Mouse (Mus musculus): Measurements from ENCODE around the gene Dcdc2a. TPM values are rescaled to one million over a fixed set of nuclear protein-coding genes. Genes with fewer than 3 reads are reported as not detected.

The Dcdc2a gene
- polyA plus RNA-seq, 1 experiment, result not detected

DNA sequence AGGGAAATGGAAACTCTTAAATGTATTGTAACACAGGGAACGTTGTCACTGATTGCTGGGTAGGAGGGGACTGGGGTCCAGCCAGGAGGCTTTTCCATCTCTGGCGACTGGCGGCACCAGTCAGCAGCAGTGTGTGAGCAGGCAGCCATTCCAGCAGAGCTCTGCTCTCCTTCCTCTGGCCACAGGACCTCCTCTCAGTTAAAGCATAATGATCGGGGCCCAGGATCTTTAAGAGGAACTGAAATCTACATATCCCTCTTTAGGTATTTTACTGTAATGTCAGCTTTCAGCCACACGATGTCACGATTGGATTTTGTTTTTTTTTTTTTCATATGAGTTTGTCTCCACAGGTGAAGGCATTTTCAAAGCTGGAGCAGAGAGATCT is 131.5 kb downstream of the Dcdc2a start:
- Histone ChIP-seq H3K4me1 (ENCODE audit: control insufficient read depth, insufficient read depth, insufficient read length, low read length) (no peaks in the 10 kb centered on the region), H3K27ac (ENCODE audit: insufficient read depth, low read depth, low read length) (no peak overlapping the region), H3K4me3 (ENCODE audit: low read depth, low read length) (no peak overlapping the region), H3K36me3 (ENCODE audit: control insufficient read depth, insufficient read depth, low read length) (no peaks in the 10 kb centered on the region), H3K27me3 (ENCODE audit: control insufficient read depth, insufficient read depth, low read length) (no peaks in the 10 kb centered on the region)
- WGBS, result 14% methylated on average over 6 of the region's 6 CpGs
- TF ChIP-seq POLR2A (IDR thresholded peaks at IDR 0.05; ENCODE audit: low read depth, low read length) (no peak), CTCF (IDR thresholded peaks at IDR 0.05; ENCODE audit: extremely low read depth, insufficient read length, insufficient replicate concordance, low read depth, low read length) (no peak)

DNA sequence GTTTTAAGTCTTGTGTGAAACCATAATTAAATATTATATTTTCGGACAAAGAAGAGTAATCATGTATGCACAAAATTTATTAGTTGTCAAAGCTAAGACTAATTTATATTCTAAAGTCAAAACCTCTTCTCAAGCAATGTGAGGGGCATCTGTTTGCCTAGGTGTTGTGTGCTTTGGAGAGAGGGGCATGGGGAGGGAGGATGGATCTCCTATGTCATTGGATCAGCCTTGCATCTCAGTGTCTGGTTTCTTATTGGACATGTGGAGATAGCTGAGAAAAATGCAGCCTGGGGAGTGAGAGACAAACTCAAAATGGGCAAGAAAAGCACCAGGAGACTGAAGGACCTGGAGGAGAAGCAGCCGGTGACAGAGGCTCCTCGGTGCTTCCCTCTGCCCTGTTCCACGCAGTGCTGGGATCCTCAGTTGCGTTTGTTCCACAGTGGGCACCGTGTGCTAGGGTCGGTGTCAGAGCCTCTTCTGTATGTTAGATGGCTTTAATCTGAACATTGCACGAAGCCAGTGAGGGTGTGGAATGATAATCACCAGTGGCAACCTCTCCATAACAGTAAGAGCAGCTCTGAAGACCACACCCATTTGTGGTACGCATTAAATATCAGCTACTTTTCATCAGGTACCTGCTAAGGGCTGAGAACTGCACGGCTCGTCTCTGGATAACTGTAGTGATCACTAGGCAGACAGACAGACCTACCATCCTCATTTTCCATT is 133.8 kb downstream of the Dcdc2a start:
- Histone ChIP-seq H3K4me3 (ENCODE audit: low read depth, low read length) (no peak overlapping the region), H3K27ac (ENCODE audit: insufficient read depth, low read depth, low read length) (no peak overlapping the region), H3K27me3 (ENCODE audit: control insufficient read depth, insufficient read depth, low read length) (no peaks in the 10 kb centered on the region), H3K36me3 (ENCODE audit: control insufficient read depth, insufficient read depth, low read length) (no peaks in the 10 kb centered on the region), H3K4me1 (ENCODE audit: control insufficient read depth, insufficient read depth, insufficient read length, low read length) (no peaks in the 10 kb centered on the region)
- TF ChIP-seq POLR2A (IDR thresholded peaks at IDR 0.05; ENCODE audit: low read depth, low read length), result no peak
- TF ChIP-seq CTCF (IDR thresholded peaks at IDR 0.05; ENCODE audit: extremely low read depth, insufficient read length, insufficient replicate concordance, low read depth, low read length), result no peak
- WGBS, result 61% methylated on average over 11 of the region's 11 CpGs

DNA sequence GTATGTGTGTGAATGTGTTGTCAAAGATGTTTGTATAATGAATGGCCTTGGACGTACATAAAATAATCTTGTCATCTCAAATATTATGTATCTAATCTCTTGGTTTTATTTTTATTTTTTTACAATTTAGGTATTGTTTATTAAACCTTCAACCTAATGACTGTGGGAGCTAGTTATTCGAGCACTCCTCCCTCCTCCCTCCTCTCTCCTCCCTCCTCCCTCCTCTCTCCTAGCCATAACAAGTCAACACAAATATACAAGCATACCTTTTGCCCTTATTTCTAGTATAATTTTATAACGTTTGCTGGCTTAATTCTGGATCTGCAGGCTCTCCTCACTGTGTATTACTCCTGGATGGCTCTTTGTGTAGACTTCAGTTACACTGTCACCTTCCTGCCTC is 134.4 kb downstream of the Dcdc2a start:
- no peak overlapping the region for H3K4me3 ChIP-seq (ENCODE audit: low read depth, low read length)
- no peaks in the 10 kb centered on the region for H3K4me1 ChIP-seq (ENCODE audit: control insufficient read depth, insufficient read depth, insufficient read length, low read length)
- WGBS, result 57% methylated on average over 3 of the region's 3 CpGs
- TF ChIP-seq CTCF (IDR thresholded peaks at IDR 0.05; ENCODE audit: extremely low read depth, insufficient read length, insufficient replicate concordance, low read depth, low read length), result no peak
- no peak for TF ChIP-seq POLR2A (IDR thresholded peaks at IDR 0.05; ENCODE audit: low read depth, low read length)
- H3K27me3 ChIP-seq (ENCODE audit: control insufficient read depth, insufficient read depth, low read length), result no peaks in the 10 kb centered on the region
- no peak overlapping the region for H3K27ac ChIP-seq (ENCODE audit: insufficient read depth, low read depth, low read length)
- no peaks in the 10 kb centered on the region for H3K36me3 ChIP-seq (ENCODE audit: control insufficient read depth, insufficient read depth, low read length)

DNA sequence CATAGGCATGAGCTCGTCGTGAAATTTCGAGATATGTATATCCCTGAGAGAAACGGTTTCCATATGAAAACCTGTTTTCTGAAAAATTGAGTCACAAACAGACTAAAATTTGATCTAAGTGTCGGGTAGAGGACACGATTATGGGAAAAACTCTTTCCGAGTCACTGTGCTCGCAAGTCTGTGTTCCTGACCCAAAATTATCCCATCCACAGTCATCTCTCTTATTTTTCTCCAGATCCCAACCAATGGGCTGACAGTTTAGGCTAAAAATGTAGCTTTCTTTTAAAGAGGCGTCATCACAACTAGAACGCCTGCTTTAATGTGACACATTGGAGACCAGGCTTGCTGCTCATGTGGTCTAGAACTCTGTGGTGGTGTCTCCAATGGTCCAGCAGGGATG is 139.9 kb downstream of the Dcdc2a start:
- whole genome bisulfite sequencing, result 85% methylated on average over 10 of the region's 10 CpGs
- no peaks in the 10 kb centered on the region for H3K36me3 ChIP-seq (ENCODE audit: control insufficient read depth, insufficient read depth, low read length)
- H3K4me3 ChIP-seq (ENCODE audit: low read depth, low read length), result no peak overlapping the region
- no peaks in the 10 kb centered on the region for H3K4me1 ChIP-seq (ENCODE audit: control insufficient read depth, insufficient read depth, insufficient read length, low read length)
- H3K27ac ChIP-seq (ENCODE audit: insufficient read depth, low read depth, low read length), result no peak overlapping the region
- TF ChIP-seq POLR2A (IDR thresholded peaks at IDR 0.05; ENCODE audit: low read depth, low read length), result no peak
- no peak for TF ChIP-seq CTCF (IDR thresholded peaks at IDR 0.05; ENCODE audit: extremely low read depth, insufficient read length, insufficient replicate concordance, low read depth, low read length)
- no peaks in the 10 kb centered on the region for H3K27me3 ChIP-seq (ENCODE audit: control insufficient read depth, insufficient read depth, low read length)

DNA sequence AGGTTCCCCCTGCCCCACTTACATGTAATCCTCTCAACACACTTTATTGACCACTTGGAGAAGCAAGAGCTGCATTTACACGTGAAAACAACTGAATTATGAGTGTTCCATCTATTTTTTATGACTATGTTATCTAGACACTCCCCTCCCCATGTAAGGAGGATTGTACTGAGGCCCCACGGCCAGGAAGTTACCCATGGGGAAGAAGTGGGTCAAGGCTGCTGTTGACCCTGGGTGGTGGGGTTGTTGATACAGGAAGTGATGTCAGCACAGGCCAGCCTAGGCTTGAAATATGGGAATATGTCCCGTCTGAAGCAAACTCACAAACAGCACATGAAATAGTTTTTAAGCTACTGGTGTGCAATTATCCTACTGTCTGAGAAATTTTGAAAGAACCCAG is 144.1 kb downstream of the Dcdc2a start:
- H3K27me3 ChIP-seq (ENCODE audit: control insufficient read depth, insufficient read depth, low read length), result no peaks in the 10 kb centered on the region
- no peak overlapping the region for H3K4me3 ChIP-seq (ENCODE audit: low read depth, low read length)
- no peaks in the 10 kb centered on the region for H3K36me3 ChIP-seq (ENCODE audit: control insufficient read depth, insufficient read depth, low read length)
- H3K27ac ChIP-seq (ENCODE audit: insufficient read depth, low read depth, low read length), result no peak overlapping the region
- 12% methylated on average over 3 of the region's 3 CpGs for WGBS
- TF ChIP-seq POLR2A (IDR thresholded peaks at IDR 0.05; ENCODE audit: low read depth, low read length) (no peak), CTCF (IDR thresholded peaks at IDR 0.05; ENCODE audit: extremely low read depth, insufficient read length, insufficient replicate concordance, low read depth, low read length) (no peak)
- no peaks in the 10 kb centered on the region for H3K4me1 ChIP-seq (ENCODE audit: control insufficient read depth, insufficient read depth, insufficient read length, low read length)

DNA sequence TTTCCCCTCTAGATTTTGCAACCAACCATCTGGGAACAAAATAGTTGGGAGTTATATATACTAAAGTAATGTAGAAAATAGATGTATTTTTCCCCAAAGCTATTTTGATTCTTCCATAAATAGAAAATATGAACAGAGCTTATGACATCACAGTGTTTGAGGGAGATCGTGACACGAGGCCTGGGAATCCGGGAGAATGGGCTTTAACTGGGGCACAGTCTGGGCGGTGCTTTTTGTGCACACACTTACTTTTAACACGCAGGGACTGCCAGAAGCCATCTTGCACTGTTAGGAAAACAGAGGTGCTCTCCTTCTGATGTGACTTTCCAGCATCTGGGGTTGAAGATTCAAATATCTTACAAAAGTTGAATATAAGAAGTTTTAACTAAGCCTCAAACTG is 151.1 kb downstream of the Dcdc2a start:
- H3K4me3 ChIP-seq (ENCODE audit: low read depth, low read length), result no peak overlapping the region
- TF ChIP-seq CTCF (IDR thresholded peaks at IDR 0.05; ENCODE audit: extremely low read depth, insufficient read length, insufficient replicate concordance, low read depth, low read length) (no peak), POLR2A (IDR thresholded peaks at IDR 0.05; ENCODE audit: low read depth, low read length) (no peak)
- H3K36me3 ChIP-seq (ENCODE audit: control insufficient read depth, insufficient read depth, low read length), result no peaks in the 10 kb centered on the region
- no peaks in the 10 kb centered on the region for H3K27me3 ChIP-seq (ENCODE audit: control insufficient read depth, insufficient read depth, low read length)
- H3K27ac ChIP-seq (ENCODE audit: insufficient read depth, low read depth, low read length), result no peak overlapping the region
- H3K4me1 ChIP-seq (ENCODE audit: control insufficient read depth, insufficient read depth, insufficient read length, low read length), result no peaks in the 10 kb centered on the region
- 80% methylated on average over 5 of the region's 5 CpGs for WGBS

DNA sequence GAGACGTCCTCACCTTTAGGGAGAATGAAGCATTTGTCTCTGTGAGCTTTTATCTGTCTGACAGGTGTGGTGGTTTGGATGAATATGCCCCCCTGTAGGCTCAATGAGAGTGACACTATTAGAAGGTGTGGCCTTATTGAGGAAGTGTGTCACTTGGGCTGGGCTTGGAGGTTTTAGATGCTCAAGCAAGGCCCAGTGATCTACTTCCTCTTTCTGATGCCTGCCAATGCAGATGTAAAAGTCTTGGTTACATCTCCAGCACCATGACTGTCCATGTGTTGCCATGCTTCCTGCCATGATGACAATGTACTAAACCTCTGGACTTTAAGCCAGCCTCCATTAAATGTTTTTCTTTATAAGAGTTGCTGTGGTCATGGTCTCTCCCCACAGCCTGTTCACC is 162.6 kb downstream of the Dcdc2a start:
- 67% methylated on average over 1 of the region's 1 CpGs for WGBS
- TF ChIP-seq POLR2A (IDR thresholded peaks at IDR 0.05; ENCODE audit: low read depth, low read length) (no peak), CTCF (IDR thresholded peaks at IDR 0.05; ENCODE audit: extremely low read depth, insufficient read length, insufficient replicate concordance, low read depth, low read length) (no peak)

More for the DNA sequence above, 162.6 kb downstream of the Dcdc2a start:
- H3K36me3 ChIP-seq (ENCODE audit: control insufficient read depth, insufficient read depth, low read length), result no peaks in the 10 kb centered on the region
- no peaks in the 10 kb centered on the region for H3K4me1 ChIP-seq (ENCODE audit: control insufficient read depth, insufficient read depth, insufficient read length, low read length)
- no peak overlapping the region for H3K27ac ChIP-seq (ENCODE audit: insufficient read depth, low read depth, low read length)
- no peaks in the 10 kb centered on the region for H3K27me3 ChIP-seq (ENCODE audit: control insufficient read depth, insufficient read depth, low read length)
- no peak overlapping the region for H3K4me3 ChIP-seq (ENCODE audit: low read depth, low read length)

All from small intestine, adult 2 months (tissue).